Mouse (Mus musculus) liver, adult 2 months (tissue): Measurements from ENCODE around the gene Elf2. TPM values are rescaled to one million over a fixed set of nuclear protein-coding genes. Genes with fewer than 3 reads are reported as not detected.

Experiments
- DNase-seq: peaks from one replicate; pipeline ENCODE4 v3.0.0-alpha.2; 2011; ENCODE audit warnings: low read depth, low spot score; ENCODE audit errors: extremely low read depth
- H3K27ac ChIP-seq: fragments of 200-500 bp; replicated peaks from 2 replicates; pipeline ENCODE4 v1.5.1; 2012; ENCODE audit warnings: low read depth, mild to moderate bottlenecking, control low read depth, inconsistent platforms, low read length; ENCODE audit not compliant: insufficient read depth
- H3K27me3 ChIP-seq: fragments of 200-500 bp; 2 replicates; pipeline ENCODE4 v1.6.1; 2012; ENCODE audit warnings: mild to moderate bottlenecking, moderate library complexity, low read length, inconsistent platforms; ENCODE audit not compliant: control insufficient read depth, insufficient read depth
- H3K36me3 ChIP-seq: fragments of 200-500 bp; 2 replicates; pipeline ENCODE4 v1.6.1; 2012; ENCODE audit warnings: low read length, inconsistent platforms; ENCODE audit not compliant: control insufficient read depth, insufficient read depth
- H3K4me1 ChIP-seq: fragments of 200-500 bp; 2 replicates; pipeline ENCODE4 v1.6.1; 2011; ENCODE audit warnings: low read length; ENCODE audit not compliant: control insufficient read depth, insufficient read depth
- H3K4me3 ChIP-seq: fragments of 200-500 bp; 2 replicates; pipeline ENCODE4 v1.5.1; 2011; ENCODE audit warnings: low read depth, mild to moderate bottlenecking, control low read depth, low read length, moderate library complexity; ENCODE audit not compliant: insufficient read depth
- H3K79me2 ChIP-seq: fragments of 200-500 bp; 2 replicates; pipeline ENCODE4 v1.6.1; 2012; ENCODE audit warnings: inconsistent platforms, mild to moderate bottlenecking, low read length, moderate library complexity; ENCODE audit not compliant: control insufficient read depth, insufficient read depth
- H3K9ac ChIP-seq: fragments of 200-500 bp; 2 replicates; pipeline ENCODE4 v1.6.1; 2012; ENCODE audit warnings: low read depth, mild to moderate bottlenecking, control low read depth, inconsistent platforms, low read length
- CTCF ChIP-seq: fragments of 200-500 bp; IDR thresholded peaks from 2 replicates; pipeline ENCODE4 v1.5.1; 2011; ENCODE audit warnings: low read depth, low read length, control low read depth
- POLR2A ChIP-seq: fragments of 200-500 bp; IDR thresholded peaks from 2 replicates; pipeline ENCODE4 v1.6.1; 2011; ENCODE audit warnings: low read length, control low read depth; ENCODE audit not compliant: insufficient read depth; ENCODE audit errors: extremely low read depth
- WGBS: fragments of 180-500 bp; shearing (Covaris S2); methylation state at CpG from one replicate; pipeline ENCODE4 v1.1.7; 2018; 5-methylcytosine and 5-hydroxymethylcytosine counted together
- polyA plus RNA-seq: library from polyadenylated mRNA; depleted of rRNA; stranded (reverse); fragments of >200 nt; gene quantifications from 2 replicates; pipeline ENCODE4 v1.2.3, GENCODE M21; 2012
- total RNA-seq: library from RNA; depleted of rRNA; stranded (reverse); fragments of >200 nt; gene quantifications from 2 replicates; pipeline ENCODE4 v1.2.3, GENCODE M21; 2014

The Elf2 gene
- total and polyA plus RNA-seq, 2 experiments, result 14.0 to 23.8 TPM

DNA sequence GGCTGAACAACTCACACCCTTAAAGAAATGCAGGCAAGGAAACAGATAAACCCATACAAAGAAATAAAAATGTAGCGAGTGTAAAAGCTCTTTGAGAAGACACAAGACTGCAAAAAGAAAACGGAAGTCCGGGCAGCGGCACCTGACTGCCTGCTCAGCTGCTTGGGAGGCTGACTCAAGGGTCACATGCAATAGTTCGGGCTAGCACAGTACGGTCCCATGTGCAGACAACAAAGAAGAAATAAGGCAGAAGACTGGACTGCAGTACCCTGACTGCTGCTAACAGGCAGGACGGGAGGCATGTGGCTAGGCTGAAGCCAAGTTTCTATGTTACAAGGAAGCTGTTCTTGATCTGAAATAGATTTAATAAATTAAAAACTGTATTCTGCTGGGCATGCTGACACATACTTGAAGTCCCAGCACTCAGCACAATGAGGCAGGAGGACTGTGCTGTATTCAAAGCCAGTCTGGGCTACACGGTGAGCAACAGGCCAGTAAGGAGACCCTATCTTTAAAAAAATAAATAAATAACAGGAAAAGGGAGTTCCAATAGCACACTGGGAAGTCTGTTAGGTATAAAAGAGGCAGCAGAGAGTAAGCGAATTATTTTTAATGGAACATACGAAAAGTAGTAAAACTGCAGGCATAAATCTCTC is 7.1 kb downstream of the Elf2 start:
- peaks cover 49% of the 10 kb centered on the region for H3K79me2 ChIP-seq
- no peak overlapping the region for H3K9ac ChIP-seq
- no peaks in the 10 kb centered on the region for H3K36me3 ChIP-seq
- 57% methylated on average over 10 of the region's 10 CpGs for WGBS
- H3K4me1 ChIP-seq, result peaks cover 12% of the 10 kb centered on the region
- no peak overlapping the region for H3K4me3 ChIP-seq
- H3K27ac ChIP-seq, result 0 out of 2 replicates have a peak overlapping the region, but pooled peaks have one; percentile 9
- peak; percentile 70 for DNase-seq
- H3K27me3 ChIP-seq, result no peaks in the 10 kb centered on the region
- no peak for TF ChIP-seq CTCF
- TF ChIP-seq POLR2A, result no peak

DNA sequence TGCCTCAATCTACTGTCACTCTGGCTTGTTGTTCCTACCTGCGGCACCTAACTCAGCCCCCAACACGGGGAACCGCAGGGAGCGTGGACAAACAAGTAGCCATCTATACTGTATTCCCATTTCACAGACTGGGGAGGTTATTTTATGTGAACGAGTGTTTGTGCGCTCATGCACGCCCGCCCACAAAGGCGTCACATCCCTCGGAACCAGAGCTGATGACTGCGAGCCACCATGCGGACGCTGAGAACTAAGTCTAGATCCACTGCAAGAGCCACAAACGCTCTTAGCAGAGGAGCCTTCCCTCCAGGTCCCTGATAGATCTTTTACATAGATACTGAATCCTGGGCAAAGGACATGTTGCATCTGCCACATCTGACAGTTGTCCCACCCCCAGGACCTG is 10.4 kb downstream of the Elf2 start:
- DNase-seq, result no peak
- 80% methylated on average over 14 of the region's 14 CpGs for WGBS
- Histone ChIP-seq H3K27ac (no peak overlapping the region), H3K9ac (no peak overlapping the region), H3K4me1 (peaks cover 13% of the 10 kb centered on the region), H3K4me3 (no peak overlapping the region), H3K79me2 (peaks cover 42% of the 10 kb centered on the region), H3K27me3 (no peaks in the 10 kb centered on the region), H3K36me3 (no peaks in the 10 kb centered on the region)
- no peak for TF ChIP-seq POLR2A
- no peak for TF ChIP-seq CTCF

DNA sequence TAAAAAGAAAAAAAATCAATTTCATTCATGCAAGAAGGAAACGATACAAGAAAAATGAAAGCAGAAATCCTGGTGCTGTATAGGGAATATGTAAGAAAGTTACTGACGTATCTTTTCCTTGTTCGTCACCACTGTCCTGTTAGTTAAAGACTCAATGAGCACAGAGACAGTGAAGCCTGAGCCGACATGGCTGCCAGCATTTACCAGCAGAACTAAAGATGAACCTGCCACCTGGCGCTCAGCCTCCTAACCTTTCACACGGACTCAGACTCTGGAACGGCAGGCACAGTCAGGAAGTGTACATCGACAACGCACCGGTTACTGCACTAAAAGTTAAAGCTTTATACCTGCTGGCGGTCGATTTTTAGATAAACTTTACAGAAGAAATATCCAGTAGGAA is 11.9 kb downstream of the Elf2 start:
- H3K79me2 ChIP-seq, result peaks cover 34% of the 10 kb centered on the region; the same call in 1 of the 2 replicates
- DNase-seq, result peak; percentile 77
- TF ChIP-seq POLR2A (no peak), CTCF (no peak)
- no peak overlapping the region for H3K27ac ChIP-seq
- WGBS, result 37% methylated on average over 12 of the region's 12 CpGs
- H3K4me3 ChIP-seq, result no peak overlapping the region
- no peaks in the 10 kb centered on the region; the same call in 1 of the 2 replicates for H3K36me3 ChIP-seq
- H3K27me3 ChIP-seq, result no peaks in the 10 kb centered on the region
- H3K9ac ChIP-seq, result no peak overlapping the region
- H3K4me1 ChIP-seq, result peaks cover 12% of the 10 kb centered on the region

DNA sequence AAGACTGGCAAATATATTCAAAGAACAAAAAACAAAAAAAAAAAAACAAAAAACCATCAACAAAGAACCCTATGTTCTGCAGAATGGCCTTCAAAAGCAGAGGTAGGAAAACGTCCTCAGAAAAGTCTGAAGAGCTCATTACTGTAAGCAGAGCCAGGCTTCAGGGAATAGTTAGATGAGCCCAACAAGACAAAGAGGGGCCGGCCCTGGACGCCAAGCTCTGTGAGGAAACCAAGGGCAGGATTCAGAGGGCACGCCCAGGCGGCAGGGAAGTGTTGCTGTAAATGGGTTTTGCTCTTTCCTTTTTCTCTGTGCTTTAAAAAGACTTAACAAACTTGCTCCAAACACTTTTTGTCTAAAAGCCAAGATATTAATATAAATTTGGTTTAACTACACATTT is 12.6 kb downstream of the Elf2 start:
- H3K36me3 ChIP-seq, result peaks cover 4% of the 10 kb centered on the region; the same call in 1 of the 2 replicates
- no peak for DNase-seq
- peaks cover 9% of the 10 kb centered on the region for H3K4me1 ChIP-seq
- 74% methylated on average over 5 of the region's 5 CpGs for WGBS
- peaks cover 30% of the 10 kb centered on the region; the same call in 1 of the 2 replicates for H3K79me2 ChIP-seq
- no peaks in the 10 kb centered on the region for H3K27me3 ChIP-seq
- H3K4me3 ChIP-seq, result no peak overlapping the region
- H3K9ac ChIP-seq, result no peak overlapping the region
- no peak for TF ChIP-seq POLR2A
- TF ChIP-seq CTCF, result no peak
- no peak overlapping the region for H3K27ac ChIP-seq

DNA sequence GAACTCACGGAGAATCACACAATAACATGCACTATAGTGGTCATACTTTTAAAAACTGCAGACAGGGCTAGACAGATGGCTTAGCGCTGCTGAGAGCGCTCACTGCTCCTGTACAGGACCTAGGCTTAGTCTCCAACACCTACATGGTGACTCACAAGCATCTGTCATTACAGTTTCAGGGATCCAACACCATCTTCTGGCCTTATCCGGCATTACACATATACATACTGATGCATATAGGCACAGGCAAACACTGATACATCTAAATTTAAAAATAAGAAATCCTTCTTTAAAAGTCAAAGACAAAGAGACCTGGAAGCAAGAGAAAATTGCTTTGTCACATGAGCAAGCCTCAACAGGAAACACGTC is 13.1 kb downstream of the Elf2 start:
- no peak for DNase-seq
- 93% methylated on average over 5 of the region's 5 CpGs for WGBS

More for the DNA sequence above, 13.1 kb downstream of the Elf2 start:
- no peak overlapping the region for H3K9ac ChIP-seq
- H3K27ac ChIP-seq, result no peak overlapping the region
- peaks cover 4% of the 10 kb centered on the region; the same call in 1 of the 2 replicates for H3K36me3 ChIP-seq
- no peak overlapping the region for H3K4me3 ChIP-seq
- H3K27me3 ChIP-seq, result no peaks in the 10 kb centered on the region
- TF ChIP-seq POLR2A (no peak), CTCF (no peak)
- peaks cover 29% of the 10 kb centered on the region; the same call in 1 of the 2 replicates for H3K79me2 ChIP-seq
- H3K4me1 ChIP-seq, result peaks cover 9% of the 10 kb centered on the region
